Mouse (Mus musculus) E14TG2a.4 (cell line): ENCODE measurements around the gene Stk38l.

Source experiments
- H3K27me3 ChIP-seq: 2 replicates; pipeline ENCODE4 v1.6.1; 2014; ENCODE audit warnings: low read length, control low read depth; ENCODE audit not compliant: insufficient read depth
- H3K36me3 ChIP-seq: 2 replicates; pipeline ENCODE4 v1.6.1; 2014; ENCODE audit warnings: low read length, control low read depth; ENCODE audit not compliant: insufficient read depth
- H3K4me1 ChIP-seq: replicated peaks from 2 replicates; pipeline ENCODE4 v1.6.1; 2014; ENCODE audit warnings: low read depth, low read length, control low read depth
- H3K4me3 ChIP-seq: replicated peaks from 2 replicates; pipeline ENCODE4 v1.5.1; 2014; ENCODE audit warnings: mild to moderate bottlenecking, low read length
- H3K9me3 ChIP-seq: 2 replicates; pipeline ENCODE4 v1.6.1; 2014; ENCODE audit warnings: low read length, control low read depth
- CTCF ChIP-seq: conservative IDR thresholded peaks from 2 replicates; pipeline ENCODE4 v1.5.1; 2014; ENCODE audit warnings: low read length
- NANOG ChIP-seq: IDR thresholded peaks from 2 replicates; pipeline ENCODE4 v1.6.1; 2014; ENCODE audit warnings: borderline replicate concordance, low read length, mixed read lengths
- POU5F1 ChIP-seq: IDR thresholded peaks from 2 replicates; pipeline ENCODE4 v1.6.1; 2014; ENCODE audit warnings: low read length, borderline replicate concordance

The Stk38l gene

GRCm38 (mm10) chr6:146795924-146796545, 71.2 kb downstream of the Stk38l start, which contains the start of gene Arntl2:
TSS of gene Arntl2 (plus strand) at chr6:146796055.
- Histone ChIP-seq H3K4me3 (peak within 1 kb of the TSS; percentile 77), H3K4me1 (peaks cover 34% of the 10 kb centered on the region), H3K9me3 (no peaks in the 10 kb centered on the region), H3K36me3 (no peaks in the 10 kb centered on the region), H3K27me3 (peaks cover 44% of the 10 kb centered on the region)
- TF ChIP-seq NANOG: no peak
- no peak for TF ChIP-seq POU5F1
- TF ChIP-seq CTCF: no peak

- Histone ChIP-seq H3K36me3 (no peaks in the 10 kb centered on the region), H3K9me3 (no peaks in the 10 kb centered on the region), H3K4me3 (no peak overlapping the region), H3K27me3 (peaks cover 44% of the 10 kb centered on the region), H3K4me1 (peaks cover 31% of the 10 kb centered on the region)
- TF ChIP-seq CTCF (no peak), POU5F1 (no peak), NANOG (no peak)
These were observed 72.7 kb downstream of the Stk38l start for GRCm38 (mm10) chr6:146797446-146797845.

- H3K27me3 ChIP-seq: no peaks in the 10 kb centered on the region
- H3K4me3 ChIP-seq: no peak overlapping the region
- no peaks in the 10 kb centered on the region for H3K36me3 ChIP-seq
- no peaks in the 10 kb centered on the region for H3K9me3 ChIP-seq
- no peak for TF ChIP-seq NANOG
- no peak for TF ChIP-seq CTCF
- no peak for TF ChIP-seq POU5F1
- no peaks in the 10 kb centered on the region for H3K4me1 ChIP-seq
These were observed 85.2 kb downstream of the Stk38l start for GRCm38 (mm10) chr6:146809991-146810390.

- no peaks in the 10 kb centered on the region for H3K27me3 ChIP-seq
- H3K4me3 ChIP-seq: no peak overlapping the region
- no peaks in the 10 kb centered on the region for H3K36me3 ChIP-seq
- TF ChIP-seq NANOG (no peak), CTCF (no peak), POU5F1 (no peak)
- H3K9me3 ChIP-seq: no peaks in the 10 kb centered on the region
- no peaks in the 10 kb centered on the region for H3K4me1 ChIP-seq
These were observed 88.2 kb downstream of the Stk38l start for GRCm38 (mm10) chr6:146813007-146813406.

- peak; percentile 9; the same call in 1 of the 2 replicates for TF ChIP-seq CTCF
- TF ChIP-seq NANOG: no peak
- TF ChIP-seq POU5F1: no peak
- H3K4me1 ChIP-seq: no peaks in the 10 kb centered on the region; the same call in 1 of the 2 replicates
- no peaks in the 10 kb centered on the region for H3K27me3 ChIP-seq
- no peaks in the 10 kb centered on the region for H3K36me3 ChIP-seq
- H3K4me3 ChIP-seq: no peak overlapping the region
- no peaks in the 10 kb centered on the region for H3K9me3 ChIP-seq
These were observed 95.6 kb downstream of the Stk38l start for GRCm38 (mm10) chr6:146820177-146820965.

GRCm38 (mm10) chr6:146821958-146822357, 97.2 kb downstream of the Stk38l start:
- Histone ChIP-seq H3K9me3 (no peaks in the 10 kb centered on the region), H3K27me3 (no peaks in the 10 kb centered on the region), H3K4me3 (no peak overlapping the region), H3K4me1 (no peaks in the 10 kb centered on the region; the same call in 1 of the 2 replicates), H3K36me3 (no peaks in the 10 kb centered on the region)
- TF ChIP-seq POU5F1 (no peak), NANOG (no peak), CTCF (no peak)

- no peaks in the 10 kb centered on the region for H3K36me3 ChIP-seq
- H3K4me1 ChIP-seq: no peaks in the 10 kb centered on the region; the same call in 1 of the 2 replicates
- H3K4me3 ChIP-seq: no peak overlapping the region
- TF ChIP-seq CTCF (peak; percentile 90), POU5F1 (no peak)
- H3K27me3 ChIP-seq: no peaks in the 10 kb centered on the region
- H3K9me3 ChIP-seq: no peaks in the 10 kb centered on the region
These were observed 100.1 kb downstream of the Stk38l start for GRCm38 (mm10) chr6:146824727-146825486.

GRCm38 (mm10) chr6:146825487-146825773, 100.6 kb downstream of the Stk38l start:
- Histone ChIP-seq H3K36me3 (no peaks in the 10 kb centered on the region), H3K27me3 (no peaks in the 10 kb centered on the region), H3K4me3 (no peak overlapping the region), H3K9me3 (no peaks in the 10 kb centered on the region), H3K4me1 (no peaks in the 10 kb centered on the region)
- no peak for TF ChIP-seq CTCF
- TF ChIP-seq NANOG: no peak
- no peak for TF ChIP-seq POU5F1
